Mouse (Mus musculus): ENCODE measurements around the gene Pcdh15.

The Pcdh15 gene

DNA sequence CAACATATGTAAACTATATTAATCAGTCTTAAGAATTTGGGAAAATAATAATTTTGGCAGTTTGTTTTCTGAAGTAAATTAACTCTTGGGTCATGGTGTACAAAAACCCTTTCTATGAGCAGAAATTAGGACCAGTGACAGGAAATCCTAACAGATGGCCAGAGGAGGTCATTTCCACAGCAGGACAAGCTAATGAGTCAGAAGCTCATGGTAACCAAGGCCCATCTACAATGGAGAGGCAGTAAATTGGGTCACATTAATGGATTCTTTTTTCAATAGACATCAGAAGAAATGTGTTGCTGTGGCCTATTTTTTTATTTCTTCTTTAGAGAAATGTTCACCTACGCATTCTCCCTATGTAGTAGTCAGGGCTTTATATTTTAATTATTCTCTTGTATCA, 923.9 kb downstream of the Pcdh15 start:
- no peak for DNase-seq

DNA sequence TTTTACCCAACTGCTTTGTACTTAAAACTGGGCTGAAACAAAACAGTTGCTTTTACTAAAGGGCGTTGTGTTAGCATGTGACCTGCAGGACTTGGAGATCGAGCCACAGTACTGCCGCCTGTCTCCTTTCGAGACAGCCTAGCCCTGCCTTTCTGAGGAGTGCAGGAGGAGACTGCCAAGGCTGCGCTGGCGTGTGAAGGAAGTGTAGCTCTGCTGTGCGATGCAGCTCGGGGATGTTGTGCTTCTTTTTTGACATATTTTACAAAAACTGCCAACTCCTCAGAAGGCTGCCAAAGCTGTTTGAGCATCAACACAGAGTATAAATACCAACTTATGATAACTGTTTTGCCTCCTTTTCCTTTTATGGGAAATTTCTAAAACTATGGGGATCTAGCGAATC, 953.9 kb downstream of the Pcdh15 start:
- no peak for DNase-seq

DNA sequence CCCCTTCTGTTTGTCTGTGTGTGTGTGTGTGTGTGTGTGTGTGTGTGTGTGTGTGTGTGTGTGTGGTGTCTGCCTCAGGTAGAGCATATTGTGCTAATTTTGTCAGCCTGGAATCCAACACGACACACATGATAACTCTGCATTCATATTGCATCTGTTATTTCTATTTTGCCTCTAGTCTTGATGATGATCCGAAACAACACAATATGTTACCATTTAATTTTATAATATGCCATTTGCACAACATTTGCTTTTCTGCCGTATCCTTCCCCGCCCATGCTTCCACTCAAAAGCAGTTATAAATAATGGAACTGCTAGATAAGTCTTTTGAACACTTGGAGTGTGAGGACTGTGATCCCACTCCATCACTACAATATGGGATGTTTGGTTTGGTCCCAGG, 987.5 kb downstream of the Pcdh15 start:
- no peak for DNase-seq

DNA sequence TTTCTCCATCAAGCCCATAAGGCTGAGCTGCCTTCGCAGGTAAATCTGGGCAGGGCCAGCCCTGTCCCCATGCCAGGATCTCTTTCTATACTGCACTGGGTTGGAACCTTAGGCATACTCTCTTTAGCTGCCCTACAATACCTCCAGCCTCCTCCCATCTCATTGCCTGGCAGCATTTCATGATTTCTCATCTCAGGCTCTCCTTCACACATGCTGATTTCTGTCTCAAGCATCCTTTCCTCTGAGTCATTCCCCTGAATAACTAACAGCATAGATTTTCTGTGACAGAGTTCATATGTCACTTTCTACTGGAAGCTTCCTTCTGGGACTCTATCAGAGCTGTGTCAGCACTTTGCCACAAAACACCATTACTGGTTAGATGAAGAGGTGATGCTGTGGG, 999.2 kb downstream of the Pcdh15 start:
- DNase-seq, result no peak

DNA sequence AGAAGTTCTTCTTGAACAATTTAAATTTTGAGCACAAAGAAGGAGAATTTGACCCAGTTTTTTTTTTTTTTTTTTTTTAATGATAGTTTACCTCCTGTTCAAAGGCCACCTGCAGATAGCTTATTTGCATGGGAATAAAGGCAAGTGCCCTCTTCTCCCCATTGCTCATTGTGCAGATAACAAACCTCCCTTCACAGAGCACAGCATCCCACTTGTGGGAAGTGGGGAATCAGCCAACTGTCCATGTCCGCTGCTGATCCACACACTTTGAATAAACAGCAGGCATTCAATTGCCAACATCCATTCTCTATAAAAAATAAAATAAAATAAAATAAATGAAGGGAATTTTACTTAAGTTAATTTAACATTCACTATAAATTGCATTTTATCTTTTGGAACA, 1015.0 kb downstream of the Pcdh15 start:
- DNase-seq, result no peak

DNA sequence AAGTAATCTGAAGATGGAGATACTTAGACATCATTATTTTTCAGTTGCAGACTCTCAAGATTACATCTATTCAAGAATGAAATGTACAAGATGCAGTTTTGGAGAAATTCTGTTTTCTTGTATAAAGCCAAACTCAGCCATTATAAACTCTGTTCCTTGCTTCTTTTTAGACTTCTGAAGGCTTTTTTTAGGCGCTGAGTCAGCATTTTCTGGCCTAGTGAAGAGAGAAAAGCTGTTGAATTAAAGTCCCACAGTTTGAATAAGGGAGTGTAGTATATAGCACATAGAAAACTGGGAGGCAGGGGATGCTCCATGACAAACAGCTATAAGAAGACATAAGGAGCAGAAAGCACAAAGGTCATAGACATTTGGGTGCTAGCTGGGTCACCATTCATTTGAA, 1017.7 kb downstream of the Pcdh15 start:
- DNase-seq, result no peak

DNA sequence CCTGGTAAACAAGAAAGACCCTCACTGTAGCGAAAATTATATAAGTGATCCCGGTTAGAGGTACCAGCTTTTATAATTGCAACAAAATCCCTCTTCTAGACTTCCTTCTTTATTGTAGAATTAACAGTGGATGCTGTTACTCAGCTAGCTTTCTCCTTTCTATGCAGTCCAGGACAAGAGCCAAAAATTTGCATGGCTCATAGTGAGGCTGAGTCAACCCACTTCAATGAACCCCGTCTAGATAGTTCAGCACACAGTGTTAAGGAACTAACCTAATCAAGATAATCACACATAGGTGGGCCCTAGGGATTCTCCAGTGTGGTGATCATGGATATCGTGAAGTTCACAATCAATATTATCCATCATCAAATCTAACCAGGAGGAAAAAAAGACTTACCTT, 1024.3 kb downstream of the Pcdh15 start:
- DNase-seq, result no peak

DNA sequence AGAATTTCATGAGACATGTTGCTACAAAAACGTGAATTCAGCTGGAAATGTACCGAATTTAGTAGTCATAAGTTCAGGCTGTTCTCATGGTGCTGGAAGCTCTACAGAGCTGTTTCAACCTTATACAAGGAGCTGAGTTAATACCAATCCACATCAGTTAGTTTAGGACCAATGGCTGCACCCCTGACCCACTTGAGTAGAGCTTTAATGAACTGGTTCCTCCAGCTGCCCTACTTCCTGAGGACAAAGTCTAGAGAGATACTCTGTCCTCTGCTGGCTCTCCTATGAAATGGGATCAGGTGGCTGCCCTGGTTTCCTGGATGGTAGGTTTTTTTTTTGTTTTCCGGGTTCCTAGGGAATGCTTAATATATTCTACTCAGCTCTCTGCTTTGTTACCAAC, 1030.0 kb downstream of the Pcdh15 start:
- DNase-seq, result no peak

DNA sequence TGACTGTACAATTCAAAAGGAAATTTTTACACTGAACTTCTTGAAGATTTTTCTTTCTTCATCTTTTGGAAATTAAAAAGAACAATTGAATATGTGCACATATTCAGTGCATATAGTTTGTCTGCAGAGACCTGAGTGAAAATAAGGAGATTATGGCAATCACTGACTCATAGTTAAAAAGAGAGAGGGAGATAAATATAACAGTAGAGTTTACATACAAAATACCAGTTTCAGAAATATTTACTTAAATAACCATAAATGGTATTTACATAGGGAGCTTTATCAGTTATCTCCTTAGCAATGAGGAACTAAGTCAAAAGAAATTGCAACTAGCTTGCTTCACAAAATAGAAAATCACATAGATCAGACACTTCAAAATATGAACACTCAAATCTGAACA, 1030.5 kb downstream of the Pcdh15 start:
- no peak for DNase-seq

DNA sequence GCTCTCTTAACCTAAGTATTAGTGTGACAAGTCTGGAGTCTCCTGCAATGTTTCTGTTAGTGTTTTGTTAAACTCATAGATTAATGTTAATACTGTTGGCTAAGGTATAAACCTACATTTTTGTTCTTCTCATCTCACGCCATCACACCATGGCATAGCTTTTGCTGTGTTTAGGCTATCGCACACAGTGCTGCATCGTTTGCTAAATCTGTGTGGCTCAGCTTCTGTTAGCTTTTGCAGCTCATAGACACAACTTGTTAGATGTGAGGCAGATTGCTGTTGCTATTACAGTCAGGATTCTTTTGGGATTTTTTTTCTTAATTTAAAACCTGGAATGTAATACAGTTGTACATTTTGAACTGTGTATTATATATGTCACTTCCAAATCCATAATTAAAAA, 1031.7 kb downstream of the Pcdh15 start:
- DNase-seq, result no peak

DNA sequence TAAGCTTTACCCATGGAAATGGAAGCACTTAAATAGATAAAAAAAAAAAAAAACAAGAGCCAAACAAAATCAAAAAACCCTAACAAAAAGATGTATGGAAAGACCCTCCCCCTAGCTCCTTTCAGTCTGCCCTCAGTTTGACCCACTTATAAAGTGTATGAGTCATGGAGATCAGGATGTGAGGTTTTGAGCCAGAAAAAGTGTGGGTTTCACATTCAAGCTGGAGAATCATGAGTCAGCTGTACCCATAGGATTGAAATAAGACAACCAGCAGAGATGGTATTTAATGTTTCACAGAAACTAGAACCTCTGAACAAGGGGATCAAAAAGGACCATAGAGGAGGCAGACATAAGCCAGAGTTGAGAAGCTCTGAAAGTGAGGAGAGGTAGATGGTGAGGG, 1048.8 kb downstream of the Pcdh15 start:
- no peak for DNase-seq

DNA sequence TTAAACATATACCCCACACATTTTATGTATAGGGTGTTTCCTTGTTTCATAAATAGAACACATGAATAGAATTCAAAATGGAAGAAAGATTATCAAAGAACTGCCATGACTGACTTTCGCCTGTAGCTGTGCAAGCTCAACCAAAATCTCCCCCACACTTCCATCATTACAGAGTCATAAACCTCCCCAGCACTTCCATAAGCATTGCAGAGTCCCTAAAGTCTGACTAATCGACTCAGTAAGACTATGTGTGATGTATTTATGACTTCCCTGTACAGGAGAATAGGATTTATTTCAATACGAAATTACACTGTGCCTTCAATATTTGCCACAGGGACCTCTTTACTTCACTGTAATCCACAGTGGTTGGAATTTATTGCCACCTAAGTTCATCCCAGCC, 1082.8 kb downstream of the Pcdh15 start:
- DNase-seq, result no peak

DNA sequence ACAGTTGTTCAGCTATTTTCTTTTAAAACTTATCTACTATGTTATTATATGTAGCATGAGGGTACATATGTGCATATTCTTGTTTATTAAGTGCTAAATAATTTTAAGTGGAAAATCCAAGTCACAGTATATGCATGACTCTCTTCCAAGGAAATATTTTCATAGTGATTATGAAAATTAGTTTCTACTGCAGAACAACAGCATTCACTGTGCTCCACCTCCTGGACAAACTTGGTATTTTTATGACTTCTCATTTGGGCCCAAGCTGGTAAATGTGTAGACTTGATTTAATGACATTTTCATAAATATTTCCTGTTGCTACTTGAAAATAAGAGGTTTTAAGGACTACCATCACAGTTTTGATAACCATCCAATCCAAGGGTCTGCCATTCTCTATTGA, 1104.5 kb downstream of the Pcdh15 start:
- no peak for DNase-seq

DNA sequence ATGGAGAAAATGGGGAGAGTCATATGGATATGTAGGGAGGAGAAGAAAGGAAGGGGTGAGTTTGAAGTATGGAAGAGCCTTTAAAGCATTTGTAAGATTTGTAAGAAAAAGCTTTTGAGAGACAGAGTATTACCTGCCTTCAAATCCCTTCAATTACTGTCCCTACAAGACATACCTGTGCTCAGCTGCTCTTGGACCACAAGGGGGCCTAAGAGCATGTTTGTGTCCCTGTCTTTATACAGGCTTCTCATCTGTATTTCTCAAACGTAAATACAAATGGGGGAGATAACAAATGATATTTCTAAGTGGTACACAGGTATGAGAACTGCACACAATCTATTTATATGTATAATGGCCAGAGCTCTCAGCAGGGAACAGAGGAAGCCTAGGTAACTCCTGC, 1118.1 kb downstream of the Pcdh15 start:
- DNase-seq, result no peak

DNA sequence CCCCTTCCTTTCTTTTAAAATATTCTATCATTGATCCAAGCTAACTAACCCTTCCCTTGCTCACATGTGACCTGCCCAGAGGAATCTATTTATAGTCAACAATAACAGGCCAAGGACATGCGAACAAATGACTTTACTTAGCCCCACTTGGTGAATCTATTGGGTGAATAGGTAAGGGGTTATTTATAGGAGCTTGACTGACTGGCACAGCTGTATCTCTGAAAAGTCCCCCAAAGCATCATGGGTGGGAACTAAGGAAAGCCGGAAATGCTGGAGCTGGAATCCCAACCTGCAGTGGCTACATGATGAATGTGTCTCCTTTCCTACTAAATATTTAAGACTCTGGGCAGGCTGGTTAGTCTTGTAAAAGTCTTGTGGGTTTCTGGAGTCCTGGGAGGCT, 1121.3 kb downstream of the Pcdh15 start:
- DNase-seq, result no peak

DNA sequence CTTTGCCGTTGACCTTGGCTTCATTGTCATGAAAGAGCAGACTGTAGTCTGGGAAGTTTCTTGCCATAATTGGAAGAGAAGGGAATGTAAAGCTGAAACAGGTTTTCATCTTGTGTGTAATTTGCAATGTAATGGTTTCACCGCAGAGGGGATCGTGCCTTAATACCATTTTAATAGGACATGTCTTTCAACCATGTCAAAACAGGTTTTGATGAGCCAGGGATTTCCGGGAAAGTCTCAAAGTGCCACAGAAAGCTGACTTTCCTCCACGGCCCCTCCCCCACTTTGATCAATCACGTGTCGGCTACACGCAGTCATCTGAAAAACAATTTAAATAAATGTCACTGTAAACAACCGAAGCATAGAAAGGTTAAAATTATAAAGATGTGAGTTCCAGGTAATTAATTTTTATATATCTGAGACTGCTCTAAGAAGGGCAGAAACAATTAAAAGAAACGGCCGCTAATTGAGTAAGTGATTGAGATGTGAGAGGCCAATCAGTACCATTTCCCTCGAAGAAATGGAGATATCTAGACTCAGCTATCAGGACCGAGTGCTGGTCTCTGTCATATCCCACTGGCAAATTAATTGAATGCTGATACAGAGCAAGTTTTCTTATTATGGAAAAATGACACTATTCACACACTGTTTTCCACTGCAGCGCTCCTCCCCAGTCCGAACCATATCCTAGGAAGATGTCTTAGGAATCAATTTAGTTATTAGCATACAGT, 1158.7 kb downstream of the Pcdh15 start:
- DNase-seq, result no peak

DNA sequence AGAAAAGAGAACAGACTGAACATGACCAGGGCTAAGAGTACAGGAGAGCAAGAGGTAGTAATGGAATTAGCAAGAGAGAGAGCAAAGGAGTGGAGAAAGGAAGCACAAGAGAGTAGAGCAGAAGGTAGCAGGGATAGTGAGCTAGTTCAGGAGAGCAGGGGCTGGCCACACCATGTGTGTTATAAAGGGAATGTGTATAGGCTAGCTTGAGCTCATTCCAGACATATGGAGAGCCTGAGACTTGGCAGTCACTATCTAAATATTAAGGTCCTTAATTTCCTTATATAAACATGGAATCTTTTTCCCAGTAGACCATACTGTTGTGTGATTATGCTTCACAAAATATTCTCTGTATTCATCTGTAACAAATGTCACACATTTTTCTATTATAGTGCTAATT, 1159.5 kb downstream of the Pcdh15 start:
- DNase-seq, result no peak

DNA sequence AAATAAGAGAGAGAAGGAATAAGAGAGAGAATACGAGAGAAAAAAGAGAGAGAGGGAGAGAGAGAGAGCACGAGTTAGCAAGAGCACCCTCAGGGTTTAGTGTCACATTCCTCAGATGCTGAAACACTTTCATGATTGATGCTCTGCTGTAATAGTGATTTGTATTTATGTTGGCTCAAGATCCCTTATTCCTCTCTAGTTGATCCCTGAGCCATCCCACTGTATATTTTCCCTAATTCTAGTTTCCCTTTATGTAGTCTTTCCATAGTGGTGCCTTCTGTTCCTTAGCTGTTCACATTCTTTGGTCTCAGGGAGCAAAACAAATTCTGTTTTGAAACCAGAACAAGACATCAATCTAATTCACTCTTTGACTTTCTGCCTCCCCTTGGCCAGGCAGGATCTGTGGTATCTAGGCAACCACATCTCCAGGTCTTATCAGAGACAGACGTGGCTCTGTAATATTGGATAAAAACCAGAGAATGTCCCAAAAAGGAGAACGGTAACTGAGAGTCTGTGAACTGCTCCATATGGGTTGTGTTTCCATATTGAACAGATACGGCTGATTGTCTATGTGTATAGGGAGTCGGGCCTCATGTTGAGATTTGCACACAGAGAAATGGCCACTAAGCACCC, 1170.6 kb downstream of the Pcdh15 start:
- DNase-seq, result no peak

DNA sequence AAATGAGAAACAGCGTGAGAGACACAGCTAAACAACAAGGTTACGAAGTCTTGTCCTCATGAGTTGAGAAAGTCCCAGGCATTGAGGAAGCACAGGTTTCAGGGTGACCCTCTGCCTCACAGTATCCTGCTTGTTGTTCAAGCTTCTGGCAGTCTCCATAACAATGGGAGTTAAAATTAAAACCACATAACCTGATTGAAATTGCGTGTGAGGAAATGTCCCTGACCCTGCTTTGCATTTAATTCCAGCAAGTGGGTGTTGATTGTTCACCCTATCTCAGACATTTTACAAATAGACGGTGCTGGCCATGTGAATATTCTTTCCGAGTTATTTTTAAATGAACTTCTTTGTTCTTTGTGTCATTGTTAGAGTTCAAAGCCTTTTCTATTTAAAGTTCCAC, 1171.8 kb downstream of the Pcdh15 start:
- DNase-seq, result no peak

DNA sequence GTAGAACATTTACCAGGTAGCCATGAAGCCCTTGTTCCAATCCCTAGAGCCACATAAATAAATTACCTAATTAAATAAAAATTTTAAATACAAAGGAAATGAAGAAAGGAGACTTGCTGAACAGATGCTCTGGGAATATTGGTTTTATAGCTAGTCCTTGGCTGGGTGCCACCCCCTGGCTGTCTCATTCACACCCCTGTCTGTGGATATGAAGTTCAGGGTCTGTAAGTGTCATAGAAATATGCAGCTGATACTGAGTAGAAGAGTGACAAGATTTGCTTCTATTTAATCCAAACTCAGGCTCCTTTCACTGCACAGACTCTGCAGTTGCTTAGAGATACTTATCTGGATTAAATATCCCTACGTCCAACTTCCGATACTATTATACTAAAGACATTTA, 1205.0 kb downstream of the Pcdh15 start:
- no peak for DNase-seq

DNA sequence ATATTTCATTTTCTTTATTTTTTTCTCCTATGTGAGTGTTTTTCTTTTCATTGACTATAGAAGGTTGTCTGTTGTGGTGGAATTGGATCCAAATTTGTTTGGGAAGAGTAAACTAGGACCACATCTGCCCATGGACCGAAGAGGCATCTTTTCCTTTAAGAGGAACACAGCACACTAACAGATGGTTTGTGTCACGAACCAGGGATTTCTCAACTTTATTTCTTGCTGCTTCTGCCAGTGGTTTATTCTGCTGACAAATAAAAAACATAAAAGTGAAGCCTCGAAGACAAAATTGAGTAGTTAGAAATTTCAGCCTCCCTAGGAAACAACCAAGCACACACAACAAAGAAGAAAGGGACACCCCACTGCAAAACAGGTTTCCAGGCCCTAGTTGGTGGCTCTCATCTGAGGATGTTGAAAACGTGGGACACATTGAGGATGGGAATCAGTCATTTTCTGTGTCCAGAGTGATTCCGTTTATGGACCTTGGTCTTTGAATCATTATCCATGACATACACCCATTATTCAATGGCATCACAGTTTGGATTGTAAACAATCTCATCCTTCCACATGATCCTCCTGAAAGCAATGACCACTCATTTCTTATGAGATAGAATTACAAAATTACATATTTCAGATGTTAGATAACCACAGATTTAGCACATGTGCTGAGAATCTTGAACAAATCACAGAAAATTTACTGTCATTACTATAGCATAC, 1206.5 kb downstream of the Pcdh15 start:
- DNase-seq, result no peak

DNA sequence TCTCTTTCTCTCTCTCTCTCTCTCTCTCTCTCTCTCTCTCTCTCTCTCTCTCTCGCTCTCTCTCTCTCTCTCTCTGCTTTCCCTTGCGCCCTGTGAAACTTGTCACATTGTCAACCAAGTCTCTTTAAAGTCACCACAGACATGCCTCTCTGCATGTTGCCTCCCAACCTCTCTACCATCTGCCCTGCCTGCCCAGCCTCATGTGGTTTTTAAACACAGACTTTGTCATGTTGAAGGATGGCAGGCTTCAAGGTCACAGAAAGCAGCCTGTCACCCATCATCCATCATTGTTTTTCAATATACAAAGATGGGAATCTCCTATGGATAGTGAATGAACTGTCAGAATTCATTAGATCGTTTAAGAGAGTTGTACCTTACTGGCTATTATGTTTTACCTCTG, 1207.9 kb downstream of the Pcdh15 start:
- DNase-seq, result no peak

DNA sequence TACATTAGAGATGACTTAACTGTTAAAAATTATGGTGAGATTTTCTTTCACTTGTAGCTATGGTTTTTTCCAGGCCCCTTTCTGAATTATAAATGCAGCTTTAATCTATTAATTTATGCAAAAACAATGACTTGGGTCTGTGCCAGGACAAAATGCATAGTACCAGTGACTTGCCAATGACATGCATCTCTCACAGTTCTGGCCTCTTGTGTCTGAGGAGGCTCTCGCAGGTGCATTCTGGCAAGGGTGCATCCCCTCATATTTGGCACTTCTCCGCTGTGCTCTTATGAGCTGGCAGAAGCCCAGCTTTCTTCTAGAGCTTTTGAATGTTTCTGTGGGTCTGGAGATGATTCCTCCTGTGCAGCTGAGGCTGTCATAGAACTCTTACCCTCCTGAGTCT, 1216.9 kb downstream of the Pcdh15 start:
- DNase-seq, result no peak

DNA sequence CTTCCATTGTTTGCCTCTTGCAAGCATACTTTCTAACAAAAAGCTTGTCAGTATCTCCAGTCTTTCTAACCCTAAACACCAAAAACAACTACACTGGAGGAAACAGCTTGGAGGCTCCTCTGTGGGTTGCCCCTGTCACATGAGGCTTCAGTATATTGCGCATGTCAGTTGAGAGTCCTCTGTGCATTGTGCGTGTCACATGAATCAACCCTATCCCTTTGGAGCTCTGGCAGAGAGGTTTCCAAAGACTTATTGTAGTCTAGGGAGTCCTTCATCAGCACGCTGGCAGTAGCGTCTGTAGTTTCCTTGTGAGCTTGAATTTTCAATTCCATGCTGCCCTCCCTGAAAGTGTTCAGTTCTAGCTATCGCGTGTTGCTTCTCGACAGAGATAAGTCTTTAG, 1236.3 kb downstream of the Pcdh15 start:
- DNase-seq, result no peak

Measured in kidney, adult 18-20 months (tissue).